Mouse (Mus musculus) olfactory bulb, adult 2 months (tissue): Measurements from ENCODE around the gene Adgrg2.

ENCODE experiments used
- CTCF ChIP-seq: fragments of 200-500 bp; IDR thresholded peaks from 2 replicates; pipeline ENCODE4 v1.5.1; 2012; ENCODE audit warnings: low read depth, mild to moderate bottlenecking, low read length, moderate library complexity; ENCODE audit not compliant: insufficient read depth
- POLR2A ChIP-seq: fragments of 200-500 bp; IDR thresholded peaks from 2 replicates; pipeline ENCODE4 v1.6.1; 2012; ENCODE audit warnings: mild to moderate bottlenecking, low read depth, low read length, moderate library complexity; ENCODE audit not compliant: insufficient read depth

GRCm38 (mm10) chrX:160426930-160427329 is 36.4 kb downstream of the Adgrg2 start:
- TF ChIP-seq CTCF (no peak), POLR2A (no peak)
